Mouse (Mus musculus) midbrain, embryonic 14.5 days (tissue): ENCODE measurements around the gene Htr2a. TPM values are rescaled to one million over a fixed set of nuclear protein-coding genes. Genes with fewer than 3 reads are reported as not detected.

Source experiments
- ATAC-seq: fragments of 200-750 bp; cut with Nextera tagmentation; 2 replicates; pipeline ENCODE4 v1.8.0; 2017; ENCODE audit warnings: moderate number of reproducible peaks, moderate library complexity; ENCODE audit not compliant: low FRiP score, low TSS enrichment
- DNase-seq: peaks from one replicate; pipeline ENCODE4 v3.0.0-alpha.2; 2015
- H3K27ac ChIP-seq: fragments of 300-500 bp; sonication (generic); replicated peaks from 2 replicates; pipeline ENCODE4 v1.5.1; 2014; ENCODE audit warnings: mild to moderate bottlenecking, low read depth, low read length, moderate library complexity
- H3K27me3 ChIP-seq: fragments of 300-500 bp; sonication (generic); 2 replicates; pipeline ENCODE4 v1.6.1; 2014; ENCODE audit warnings: low read length, control low read depth, mixed read lengths; ENCODE audit not compliant: control insufficient read depth, insufficient read depth
- H3K36me3 ChIP-seq: fragments of 300-500 bp; sonication (generic); 2 replicates; pipeline ENCODE4 v1.6.1; 2014; ENCODE audit warnings: low read length, control low read depth; ENCODE audit not compliant: control insufficient read depth, insufficient read depth
- H3K4me1 ChIP-seq: fragments of 300-500 bp; sonication (generic); 2 replicates; pipeline ENCODE4 v1.6.1; 2014; ENCODE audit warnings: mild to moderate bottlenecking, antibody characterized with exemption, low read length, control low read depth; ENCODE audit not compliant: control insufficient read depth, insufficient read depth
- H3K4me2 ChIP-seq: fragments of 300-500 bp; sonication (generic); 2 replicates; pipeline ENCODE4 v1.6.1; 2014; ENCODE audit warnings: mild to moderate bottlenecking, low read length, moderate library complexity
- H3K4me3 ChIP-seq: fragments of 300-500 bp; sonication (generic); replicated peaks from 2 replicates; pipeline ENCODE4 v1.5.1; 2014; ENCODE audit warnings: low read depth, low read length
- H3K9ac ChIP-seq: fragments of 300-500 bp; sonication (generic); replicated peaks from 2 replicates; pipeline ENCODE4 v1.6.1; 2014; ENCODE audit warnings: mild to moderate bottlenecking, low read length, moderate library complexity
- H3K9me3 ChIP-seq: fragments of 300-500 bp; sonication (generic); 2 replicates; pipeline ENCODE4 v1.6.1; 2016; ENCODE audit warnings: low read length, control low read depth, mixed read lengths; ENCODE audit not compliant: control insufficient read depth
- WGBS: fragments of 180-500 bp; shearing (Covaris S2); extraction: QIAGEN DNeasy Blood & Tissue Kit; methylation state at CpG from one replicate; pipeline ENCODE4 v1.1.7; 2014; 5-methylcytosine and 5-hydroxymethylcytosine counted together
- polyA plus RNA-seq: library from polyadenylated mRNA; unstranded; fragments of >200 nt; fragmentation: Nextera tagmentation; extraction: Ambion mirVana; gene quantifications from 2 replicates; pipeline ENCODE4 v1.2.1, GENCODE M21; 2014

Htr2a gene
- polyA plus RNA-seq, 1 experiment from 2014 or later = 3.6 TPM

- no peak overlapping the region for H3K9ac ChIP-seq
Measured at GRCm38 (mm10) chr14:74673584-74673983, 32.9 kb downstream of the Htr2a start.

GRCm38 (mm10) chr14:74679841-74680240 lies 39.2 kb downstream of the Htr2a start:
- no peak overlapping the region for H3K4me2 ChIP-seq
- no peak for ATAC-seq
- no peaks in the 10 kb centered on the region for H3K27me3 ChIP-seq
- H3K36me3 ChIP-seq = no peaks in the 10 kb centered on the region
- 79% methylated on average over 5 of the region's 5 CpGs for WGBS
- H3K4me3 ChIP-seq = no peak overlapping the region
- H3K27ac ChIP-seq = no peak overlapping the region
- H3K9me3 ChIP-seq = no peaks in the 10 kb centered on the region
- H3K4me1 ChIP-seq = no peaks in the 10 kb centered on the region
- DNase-seq = no peak
- no peak overlapping the region for H3K9ac ChIP-seq

More at GRCm38 (mm10) chr14:74673584-74673983, 32.9 kb downstream of the Htr2a start:
- WGBS = 74% methylated on average over 3 of the region's 3 CpGs
- no peak overlapping the region for H3K4me2 ChIP-seq
- H3K27me3 ChIP-seq = no peaks in the 10 kb centered on the region
- H3K36me3 ChIP-seq = no peaks in the 10 kb centered on the region
- no peaks in the 10 kb centered on the region for H3K9me3 ChIP-seq
- ATAC-seq = no peak
- H3K4me3 ChIP-seq = no peak overlapping the region
- no peak for DNase-seq
- H3K27ac ChIP-seq = no peak overlapping the region
- H3K4me1 ChIP-seq = no peaks in the 10 kb centered on the region

GRCm38 (mm10) chr14:74684298-74684978 lies 43.8 kb downstream of the Htr2a start:
- Histone ChIP-seq H3K36me3 (no peaks in the 10 kb centered on the region), H3K27me3 (no peaks in the 10 kb centered on the region), H3K4me3 (no peak overlapping the region), H3K27ac (no peak overlapping the region), H3K4me2 (no peak overlapping the region), H3K9me3 (no peaks in the 10 kb centered on the region), H3K9ac (no peak overlapping the region), H3K4me1 (no peaks in the 10 kb centered on the region)
- 74% methylated on average over 5 of the region's 5 CpGs for WGBS
- ATAC-seq = no peak
- DNase-seq = no peak

GRCm38 (mm10) chr14:74691963-74692362 lies 51.3 kb downstream of the Htr2a start:
- ATAC-seq (no peak), DNase-seq (no peak)
- 87% methylated on average over 2 of the region's 2 CpGs for WGBS

GRCm38 (mm10) chr14:74696766-74697165 lies 56.1 kb downstream of the Htr2a start:
- H3K9ac ChIP-seq = no peak overlapping the region
- DNase-seq = peak; percentile 31
- no peak overlapping the region for H3K4me2 ChIP-seq
- ATAC-seq = no peak; the same call in 1 of the 2 replicates
- H3K27ac ChIP-seq = peak overlapping the region; percentile 58
- H3K27me3 ChIP-seq = no peaks in the 10 kb centered on the region
- no peak overlapping the region for H3K4me3 ChIP-seq
- H3K9me3 ChIP-seq = no peaks in the 10 kb centered on the region
- 54% methylated on average over 4 of the region's 4 CpGs for WGBS
- 0 out of 2 replicates have a peak, but pooled peaks cover 2% of the 10 kb centered on the region for H3K4me1 ChIP-seq
- no peaks in the 10 kb centered on the region for H3K36me3 ChIP-seq

More at GRCm38 (mm10) chr14:74691963-74692362, 51.3 kb downstream of the Htr2a start:
- no peak overlapping the region for H3K27ac ChIP-seq
- no peaks in the 10 kb centered on the region for H3K36me3 ChIP-seq
- no peaks in the 10 kb centered on the region for H3K4me1 ChIP-seq
- no peak overlapping the region for H3K4me2 ChIP-seq
- H3K9ac ChIP-seq = no peak overlapping the region
- H3K9me3 ChIP-seq = no peaks in the 10 kb centered on the region
- H3K4me3 ChIP-seq = no peak overlapping the region
- no peaks in the 10 kb centered on the region for H3K27me3 ChIP-seq

GRCm38 (mm10) chr14:74697432-74697831 lies 56.8 kb downstream of the Htr2a start:
- H3K27ac ChIP-seq = peak overlapping the region; percentile 41; the same call in 1 of the 2 replicates
- no peaks in the 10 kb centered on the region for H3K36me3 ChIP-seq
- no peaks in the 10 kb centered on the region for H3K27me3 ChIP-seq
- no peak overlapping the region for H3K9ac ChIP-seq
- H3K9me3 ChIP-seq = no peaks in the 10 kb centered on the region
- no peak for DNase-seq
- no peak overlapping the region for H3K4me3 ChIP-seq
- H3K4me2 ChIP-seq = no peak overlapping the region
- 0 out of 2 replicates have a peak, but pooled peaks cover 2% of the 10 kb centered on the region for H3K4me1 ChIP-seq
- ATAC-seq = no peak

GRCm38 (mm10) chr14:74699241-74699640 lies 58.6 kb downstream of the Htr2a start:
- H3K9me3 ChIP-seq = no peaks in the 10 kb centered on the region
- no peak overlapping the region for H3K4me3 ChIP-seq
- ATAC-seq = no peak
- no peaks in the 10 kb centered on the region for H3K27me3 ChIP-seq
- no peak overlapping the region for H3K4me2 ChIP-seq
- H3K9ac ChIP-seq = no peak overlapping the region
- no peaks in the 10 kb centered on the region for H3K36me3 ChIP-seq
- DNase-seq = no peak
- H3K27ac ChIP-seq = no peak overlapping the region
- 0 out of 2 replicates have a peak, but pooled peaks cover 2% of the 10 kb centered on the region for H3K4me1 ChIP-seq
- WGBS = 91% methylated on average over 3 of the region's 3 CpGs

- DNase-seq (no peak), ATAC-seq (no peak)
- WGBS = 49% methylated on average over 6 of the region's 6 CpGs
- Histone ChIP-seq H3K36me3 (no peaks in the 10 kb centered on the region), H3K27me3 (no peaks in the 10 kb centered on the region), H3K9me3 (no peaks in the 10 kb centered on the region), H3K4me3 (no peak overlapping the region), H3K27ac (no peak overlapping the region), H3K4me2 (no peak overlapping the region), H3K9ac (no peak overlapping the region), H3K4me1 (no peaks in the 10 kb centered on the region)
Measured at GRCm38 (mm10) chr14:74703930-74704329, 63.3 kb downstream of the Htr2a start.

- peak; percentile 85 for DNase-seq
- Histone ChIP-seq H3K4me1 (no peaks in the 10 kb centered on the region), H3K9me3 (no peaks in the 10 kb centered on the region), H3K27me3 (no peaks in the 10 kb centered on the region), H3K4me2 (no peak overlapping the region), H3K9ac (no peak overlapping the region), H3K36me3 (no peaks in the 10 kb centered on the region), H3K27ac (no peak overlapping the region), H3K4me3 (no peak overlapping the region)
- 27% methylated on average over 3 of the region's 3 CpGs for WGBS
- ATAC-seq = no peak
Measured at GRCm38 (mm10) chr14:74709054-74709453, 68.4 kb downstream of the Htr2a start.
